Mouse (Mus musculus) liver, embryonic 12.5 days (tissue): ENCODE results near the gene Gpt2. TPM values are rescaled to one million over a fixed set of nuclear protein-coding genes. Genes with fewer than 3 reads are reported as not detected.

Experiments used
- ATAC-seq: fragments of 200-750 bp; cut with Nextera tagmentation; 2 replicates; pipeline ENCODE4 v1.8.0; 2017; ENCODE audit warnings: moderate number of reproducible peaks, mild to moderate bottlenecking, moderate library complexity
- H3K27ac ChIP-seq: fragments of 300-500 bp; sonication (generic); 2 replicates; pipeline ENCODE4 v1.5.1; 2016; ENCODE audit warnings: mild to moderate bottlenecking
- H3K27me3 ChIP-seq: fragments of 300-500 bp; sonication (generic); replicated peaks from 2 replicates; pipeline ENCODE4 v1.6.1; 2016; ENCODE audit warnings: mild to moderate bottlenecking, moderate library complexity
- H3K36me3 ChIP-seq: fragments of 300-500 bp; sonication (generic); 2 replicates; pipeline ENCODE4 v1.6.1; 2016; ENCODE audit warnings: mild to moderate bottlenecking, moderate library complexity
- H3K4me1 ChIP-seq: fragments of 300-500 bp; sonication (generic); 2 replicates; pipeline ENCODE4 v1.6.1; 2016
- H3K4me2 ChIP-seq: fragments of 300-500 bp; sonication (generic); 2 replicates; pipeline ENCODE4 v1.6.1; 2016; ENCODE audit warnings: mild to moderate bottlenecking, moderate library complexity
- H3K4me3 ChIP-seq: fragments of 300-500 bp; sonication (generic); 2 replicates; pipeline ENCODE4 v1.5.1; 2016; ENCODE audit warnings: mild to moderate bottlenecking, moderate library complexity
- H3K9ac ChIP-seq: fragments of 300-500 bp; sonication (generic); 2 replicates; pipeline ENCODE4 v1.6.1; 2016; ENCODE audit warnings: mild to moderate bottlenecking, moderate library complexity
- H3K9me3 ChIP-seq: fragments of 300-500 bp; sonication (generic); replicated peaks from 2 replicates; pipeline ENCODE4 v1.6.1; 2016; ENCODE audit warnings: mild to moderate bottlenecking, moderate library complexity
- WGBS: fragments of 180-500 bp; shearing (Covaris S2); methylation state at CpG from one replicate; pipeline ENCODE4 v1.1.7; 2016; ENCODE audit not compliant: insufficient replicate concordance; 5-methylcytosine and 5-hydroxymethylcytosine counted together
- polyA plus RNA-seq: library from polyadenylated mRNA; unstranded; fragments of >200 nt; fragmentation: Nextera tagmentation; extraction: Ambion mirVana; gene quantifications from 2 replicates; pipeline ENCODE4 v1.2.1, GENCODE M21; 2016

The Gpt2 gene
- polyA plus RNA-seq, 1 experiment from 2014 or later, result 18.5 TPM

DNA sequence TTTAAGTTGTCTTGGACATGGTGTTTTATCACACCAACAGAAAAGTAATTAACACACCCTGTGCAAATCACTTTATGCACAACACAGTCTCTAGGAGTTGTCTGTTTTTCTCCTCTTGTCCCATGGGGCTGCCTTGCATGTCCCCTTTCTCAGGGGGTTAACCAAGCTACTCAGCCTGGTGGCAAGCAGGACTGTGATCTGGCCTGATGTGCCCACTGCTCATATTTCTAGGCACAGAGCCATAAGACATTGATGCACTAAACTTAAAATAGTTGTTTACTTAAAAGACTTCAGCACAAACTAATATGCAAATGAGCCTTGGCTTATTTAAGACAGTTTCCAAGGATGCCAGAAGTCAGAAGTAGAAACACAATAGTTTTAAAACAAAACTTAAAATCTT is 28.1 kb upstream of the Gpt2 start:
- H3K27ac ChIP-seq, result no peak overlapping the region

DNA sequence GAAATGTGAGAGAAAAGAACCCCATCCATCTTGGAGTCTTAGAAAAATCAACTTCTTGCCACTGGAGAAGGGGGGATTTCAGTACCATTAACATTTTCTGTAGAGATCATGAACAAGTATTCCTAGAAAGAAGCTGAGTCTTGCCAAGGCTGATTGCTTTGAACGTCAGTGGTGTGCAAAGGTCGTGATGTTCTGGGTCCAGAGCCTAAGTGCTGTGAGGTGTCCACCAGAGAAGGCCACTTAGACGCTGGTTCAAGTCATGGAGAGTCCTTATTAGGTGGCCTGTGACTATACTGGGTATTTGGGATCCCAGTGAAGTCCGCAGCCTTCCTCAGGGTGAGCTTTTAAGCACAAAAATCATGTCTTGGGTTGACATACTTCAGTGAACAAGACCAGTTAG is 26.3 kb upstream of the Gpt2 start:
- Histone ChIP-seq H3K4me2 (no peak overlapping the region), H3K4me3 (no peak overlapping the region), H3K4me1 (0 out of 2 replicates have a peak, but pooled peaks cover 6% of the 10 kb centered on the region), H3K9ac (no peak overlapping the region), H3K9me3 (no peaks in the 10 kb centered on the region), H3K27me3 (0 out of 2 replicates have a peak, but pooled peaks cover 4% of the 10 kb centered on the region), H3K27ac (no peak overlapping the region), H3K36me3 (no peaks in the 10 kb centered on the region)
- ATAC-seq, result no peak
- WGBS, result 65% methylated on average over 4 of the region's 4 CpGs

More for the DNA sequence above, 28.1 kb upstream of the Gpt2 start:
- H3K9me3 ChIP-seq, result no peaks in the 10 kb centered on the region
- peaks cover 8% of the 10 kb centered on the region for H3K4me1 ChIP-seq
- H3K4me2 ChIP-seq, result no peak overlapping the region
- no peak overlapping the region for H3K9ac ChIP-seq
- no peak for ATAC-seq
- no peaks in the 10 kb centered on the region for H3K27me3 ChIP-seq
- no peaks in the 10 kb centered on the region for H3K36me3 ChIP-seq
- no peak overlapping the region for H3K4me3 ChIP-seq

DNA sequence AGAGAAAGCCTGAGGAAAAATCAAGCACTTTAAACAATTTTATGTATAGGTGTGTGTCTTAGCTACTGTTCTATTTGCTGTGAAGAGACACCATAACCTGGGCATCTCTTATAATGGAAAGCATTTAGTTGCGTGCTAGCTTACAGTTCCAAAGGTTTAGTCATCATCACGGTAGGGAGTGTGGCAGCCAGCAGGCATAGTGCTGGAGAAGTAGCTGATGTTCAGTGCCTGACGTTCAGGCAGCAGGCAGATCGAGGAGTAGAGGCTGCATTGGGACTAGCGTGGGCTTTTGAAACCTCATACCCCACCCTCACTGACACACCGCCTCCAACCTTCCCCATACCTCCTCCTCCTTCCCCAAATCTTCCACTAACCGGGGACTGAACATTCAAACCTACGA is 21.6 kb upstream of the Gpt2 start:
- no peak for ATAC-seq
- H3K4me2 ChIP-seq, result no peak overlapping the region
- H3K4me1 ChIP-seq, result 0 out of 2 replicates have a peak, but pooled peaks cover 6% of the 10 kb centered on the region
- H3K9me3 ChIP-seq, result no peaks in the 10 kb centered on the region
- no peak overlapping the region for H3K9ac ChIP-seq
- 64% methylated on average over 8 of the region's 8 CpGs for WGBS
- 0 out of 2 replicates have a peak, but pooled peaks cover 4% of the 10 kb centered on the region for H3K27me3 ChIP-seq
- no peak overlapping the region for H3K27ac ChIP-seq
- H3K4me3 ChIP-seq, result no peak overlapping the region
- no peaks in the 10 kb centered on the region for H3K36me3 ChIP-seq

DNA sequence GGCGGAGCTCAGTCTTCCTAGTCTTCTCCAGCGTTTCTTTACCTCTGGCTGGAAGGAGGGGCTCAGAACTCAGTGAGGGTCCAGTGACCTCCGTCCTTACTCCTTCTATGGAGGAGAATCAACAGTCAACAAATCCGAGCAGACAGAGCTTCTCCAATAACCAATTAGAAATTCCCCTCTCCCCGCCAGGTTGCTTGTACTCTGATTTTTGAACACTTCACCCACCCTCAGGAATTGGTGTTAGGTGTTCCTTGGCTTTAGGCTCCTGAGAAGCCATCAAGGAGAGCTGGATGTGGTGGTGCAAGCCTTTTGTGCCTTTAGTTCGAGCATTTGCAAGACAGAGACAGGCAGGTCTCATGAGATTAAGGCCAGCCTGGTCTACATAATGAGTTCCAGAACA is 19.6 kb upstream of the Gpt2 start:
- H3K9me3 ChIP-seq, result no peaks in the 10 kb centered on the region
- WGBS, result 57% methylated on average over 6 of the region's 6 CpGs
- H3K9ac ChIP-seq, result no peak overlapping the region
- no peak for ATAC-seq
- no peak overlapping the region for H3K4me2 ChIP-seq
- 0 out of 2 replicates have a peak, but pooled peaks cover 4% of the 10 kb centered on the region for H3K27me3 ChIP-seq
- H3K36me3 ChIP-seq, result no peaks in the 10 kb centered on the region
- 0 out of 2 replicates have a peak, but pooled peaks cover 6% of the 10 kb centered on the region for H3K4me1 ChIP-seq
- no peak overlapping the region for H3K4me3 ChIP-seq
- H3K27ac ChIP-seq, result no peak overlapping the region

DNA sequence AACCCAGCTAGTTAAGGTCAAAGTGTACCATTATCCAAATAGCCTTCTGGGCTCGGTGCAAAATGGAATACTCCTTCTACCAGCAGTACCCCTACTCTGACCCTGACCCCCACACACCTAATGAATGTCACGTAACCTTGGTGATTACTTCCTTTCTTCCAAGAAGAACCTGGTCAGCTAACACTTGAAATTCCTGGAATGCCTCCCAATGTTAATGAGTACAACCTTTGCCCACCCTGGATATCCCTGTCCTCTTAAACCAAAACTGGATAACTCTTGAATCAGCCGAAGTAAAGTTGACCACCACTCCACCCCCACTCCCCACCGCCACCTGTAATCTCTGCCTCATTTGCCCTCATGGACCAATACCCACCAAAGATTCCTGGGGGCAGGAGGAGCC is 19.1 kb upstream of the Gpt2 start:
- 67% methylated on average over 4 of the region's 4 CpGs for WGBS
- no peaks in the 10 kb centered on the region for H3K36me3 ChIP-seq
- H3K4me2 ChIP-seq, result no peak overlapping the region
- no peak overlapping the region for H3K27ac ChIP-seq
- no peak overlapping the region for H3K4me3 ChIP-seq
- no peak overlapping the region for H3K9ac ChIP-seq
- 0 out of 2 replicates have a peak, but pooled peaks cover 4% of the 10 kb centered on the region for H3K27me3 ChIP-seq
- 0 out of 2 replicates have a peak, but pooled peaks cover 6% of the 10 kb centered on the region for H3K4me1 ChIP-seq
- no peak for ATAC-seq
- no peaks in the 10 kb centered on the region for H3K9me3 ChIP-seq

DNA sequence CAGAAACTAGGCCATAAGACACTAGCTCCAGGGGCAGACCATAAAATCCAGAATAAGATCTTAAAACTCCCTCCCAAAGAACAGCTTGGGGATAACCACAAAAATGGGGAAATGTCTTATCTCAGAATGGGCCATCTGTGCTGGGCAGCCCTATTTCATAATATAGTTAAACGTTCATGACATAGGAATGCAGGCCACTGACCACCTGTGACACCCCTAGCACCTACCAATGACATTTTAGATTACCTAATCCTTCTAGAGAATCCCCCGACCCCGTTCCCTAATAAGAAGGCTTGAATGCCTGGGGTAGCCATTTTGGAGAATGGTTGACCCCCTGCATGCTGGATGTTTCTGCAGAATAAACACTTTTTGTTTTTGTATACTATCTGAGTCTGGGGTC is 17.5 kb upstream of the Gpt2 start:
- Histone ChIP-seq H3K9me3 (no peaks in the 10 kb centered on the region), H3K27me3 (no peaks in the 10 kb centered on the region)

DNA sequence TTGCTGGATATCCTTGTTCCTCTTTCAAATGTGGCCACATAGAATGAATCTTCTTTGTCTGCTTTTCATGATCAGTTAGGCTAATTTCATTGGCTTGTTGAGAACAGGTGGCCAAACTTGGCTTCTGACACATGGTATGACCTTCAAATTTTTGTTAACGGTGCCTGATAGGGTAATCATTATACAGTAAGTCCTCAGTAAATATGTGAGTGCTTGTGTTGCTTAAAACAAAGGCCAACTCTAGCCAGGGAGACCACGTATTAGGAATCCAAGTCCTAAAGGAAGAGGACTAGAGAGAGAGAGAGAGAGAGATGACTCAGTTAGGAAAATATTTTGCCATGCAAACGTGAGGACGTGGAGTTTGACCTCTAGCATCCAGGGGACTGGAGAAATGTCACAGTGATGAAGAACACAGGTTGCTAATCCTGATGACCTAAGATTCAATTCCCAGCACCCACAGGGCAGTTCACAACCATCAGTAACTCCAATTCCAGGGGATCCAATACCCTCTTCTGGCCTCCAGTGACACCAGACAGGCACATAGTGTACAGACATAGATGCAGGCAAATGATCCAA is 15.3 kb upstream of the Gpt2 start:
- Histone ChIP-seq H3K36me3 (no peaks in the 10 kb centered on the region), H3K9me3 (no peaks in the 10 kb centered on the region), H3K4me1 (0 out of 2 replicates have a peak, but pooled peaks cover 5% of the 10 kb centered on the region), H3K4me3 (no peak overlapping the region), H3K27ac (no peak overlapping the region), H3K27me3 (no peaks in the 10 kb centered on the region), H3K4me2 (no peak overlapping the region), H3K9ac (no peak overlapping the region)
- no peak for ATAC-seq
- 55% methylated on average over 4 of the region's 4 CpGs for WGBS

More for the DNA sequence above, 17.5 kb upstream of the Gpt2 start:
- H3K4me2 ChIP-seq, result no peak overlapping the region
- WGBS, result 47% methylated on average over 3 of the region's 3 CpGs
- no peak overlapping the region for H3K27ac ChIP-seq
- H3K4me3 ChIP-seq, result no peak overlapping the region
- H3K36me3 ChIP-seq, result no peaks in the 10 kb centered on the region
- ATAC-seq, result no peak
- H3K9ac ChIP-seq, result no peak overlapping the region
- H3K4me1 ChIP-seq, result no peaks in the 10 kb centered on the region

DNA sequence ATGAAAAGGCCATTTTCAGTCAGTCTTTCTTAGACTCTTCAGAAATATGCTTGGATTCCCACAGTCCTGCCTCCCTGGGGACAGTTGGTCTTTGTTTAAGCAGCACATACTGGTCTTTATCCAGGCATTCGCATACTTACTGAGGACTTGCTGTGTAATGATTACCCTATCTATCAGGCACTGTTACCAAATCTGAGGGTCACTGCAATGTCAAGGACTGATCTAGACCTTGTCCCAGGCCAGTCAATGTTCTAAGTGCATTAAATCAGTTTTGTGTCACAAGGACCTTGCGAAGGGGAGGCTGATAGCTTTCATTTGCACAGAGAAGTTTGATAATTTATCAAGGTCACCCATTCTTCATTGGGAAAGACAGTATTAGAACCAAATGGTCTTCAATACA is 14.0 kb upstream of the Gpt2 start:
- no peak overlapping the region for H3K4me3 ChIP-seq
- no peak for ATAC-seq

DNA sequence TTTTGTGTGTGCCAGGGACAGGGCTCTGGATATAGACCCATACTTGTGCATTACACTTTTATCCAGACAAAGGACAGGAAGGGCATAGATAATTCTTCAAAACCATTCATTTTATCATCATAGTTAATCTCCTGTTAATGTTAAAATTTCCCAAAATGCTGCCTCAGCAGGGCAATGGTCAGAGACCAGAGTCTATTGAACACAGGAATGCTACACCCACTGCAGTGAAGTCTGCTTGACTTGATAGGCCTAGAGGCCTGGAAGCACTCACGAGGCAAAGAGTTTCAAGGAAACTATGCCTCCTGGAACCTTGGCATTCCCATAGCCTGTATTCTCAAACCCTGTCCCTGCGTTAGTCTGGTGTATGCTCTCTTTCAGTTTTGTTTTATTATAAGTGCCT is 12.7 kb upstream of the Gpt2 start:
- H3K4me2 ChIP-seq, result no peak overlapping the region
- H3K36me3 ChIP-seq, result no peaks in the 10 kb centered on the region
- H3K9ac ChIP-seq, result no peak overlapping the region
- no peaks in the 10 kb centered on the region for H3K27me3 ChIP-seq
- no peak for ATAC-seq
- H3K27ac ChIP-seq, result no peak overlapping the region
- WGBS, result 71% methylated on average over 2 of the region's 2 CpGs
- 0 out of 2 replicates have a peak, but pooled peaks cover 5% of the 10 kb centered on the region for H3K4me1 ChIP-seq
- no peak overlapping the region for H3K4me3 ChIP-seq
- H3K9me3 ChIP-seq, result no peaks in the 10 kb centered on the region

More for the DNA sequence above, 14.0 kb upstream of the Gpt2 start:
- Histone ChIP-seq H3K4me1 (0 out of 2 replicates have a peak, but pooled peaks cover 5% of the 10 kb centered on the region), H3K9ac (no peak overlapping the region), H3K9me3 (no peaks in the 10 kb centered on the region), H3K27me3 (no peaks in the 10 kb centered on the region), H3K27ac (0 out of 2 replicates have a peak overlapping the region, but pooled peaks have one; percentile 24), H3K36me3 (no peaks in the 10 kb centered on the region), H3K4me2 (no peak overlapping the region)
- 61% methylated on average over 2 of the region's 2 CpGs for WGBS

DNA sequence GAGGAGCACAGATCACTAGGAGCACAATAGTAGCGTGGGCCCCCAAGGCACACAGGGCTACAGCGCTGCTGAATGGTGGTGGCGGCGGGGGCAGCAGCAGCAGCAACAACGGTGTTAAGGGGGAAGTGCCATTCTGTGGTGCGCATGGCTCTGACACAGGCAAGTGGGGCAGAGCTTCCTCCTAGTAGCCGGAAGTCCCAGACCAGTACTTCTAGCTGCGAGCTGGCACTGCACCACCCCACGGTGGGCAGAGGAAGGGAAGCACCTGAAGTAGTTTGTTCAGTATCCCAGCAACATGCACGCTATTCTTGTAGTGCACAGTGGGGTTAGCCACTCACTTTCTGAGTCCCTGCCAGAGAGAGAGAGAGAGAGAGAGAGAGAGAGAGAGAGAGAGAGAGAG is 10.5 kb upstream of the Gpt2 start:
- H3K9ac ChIP-seq, result no peak overlapping the region
- H3K4me3 ChIP-seq, result no peak overlapping the region
- no peak for ATAC-seq
- H3K4me2 ChIP-seq, result peak overlapping the region; percentile 32
- 0 out of 2 replicates have a peak, but pooled peaks cover 5% of the 10 kb centered on the region for H3K4me1 ChIP-seq
- WGBS, result 21% methylated on average over 10 of the region's 10 CpGs
- H3K27me3 ChIP-seq, result no peaks in the 10 kb centered on the region
- no peaks in the 10 kb centered on the region for H3K9me3 ChIP-seq
- no peak overlapping the region for H3K27ac ChIP-seq
- H3K36me3 ChIP-seq, result no peaks in the 10 kb centered on the region

DNA sequence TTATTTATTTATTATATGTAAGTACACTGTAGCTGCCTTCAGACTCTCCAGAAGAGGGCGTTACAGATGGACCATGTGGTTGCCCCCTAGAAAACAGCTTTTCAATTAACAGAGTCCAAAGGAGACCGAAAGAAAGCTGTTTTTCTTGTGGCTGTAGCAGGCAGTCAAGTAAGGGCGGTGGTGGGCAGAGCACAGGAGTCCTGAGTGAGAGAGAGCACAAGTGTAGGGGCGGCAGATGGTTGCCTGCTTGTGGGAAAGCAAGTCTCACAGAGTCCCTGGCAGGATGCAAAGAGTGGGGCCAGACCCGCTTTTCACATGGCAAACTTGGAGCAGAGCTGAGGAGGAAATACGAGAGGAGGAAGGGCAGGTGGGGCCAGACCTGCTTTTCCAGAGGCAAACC is 9.9 kb upstream of the Gpt2 start:
- Histone ChIP-seq H3K9ac (no peak overlapping the region), H3K27me3 (no peaks in the 10 kb centered on the region), H3K9me3 (no peaks in the 10 kb centered on the region), H3K4me2 (no peak overlapping the region), H3K4me1 (0 out of 2 replicates have a peak, but pooled peaks cover 5% of the 10 kb centered on the region), H3K36me3 (no peaks in the 10 kb centered on the region), H3K4me3 (no peak overlapping the region), H3K27ac (no peak overlapping the region)
- WGBS, result 59% methylated on average over 6 of the region's 6 CpGs
- no peak for ATAC-seq

DNA sequence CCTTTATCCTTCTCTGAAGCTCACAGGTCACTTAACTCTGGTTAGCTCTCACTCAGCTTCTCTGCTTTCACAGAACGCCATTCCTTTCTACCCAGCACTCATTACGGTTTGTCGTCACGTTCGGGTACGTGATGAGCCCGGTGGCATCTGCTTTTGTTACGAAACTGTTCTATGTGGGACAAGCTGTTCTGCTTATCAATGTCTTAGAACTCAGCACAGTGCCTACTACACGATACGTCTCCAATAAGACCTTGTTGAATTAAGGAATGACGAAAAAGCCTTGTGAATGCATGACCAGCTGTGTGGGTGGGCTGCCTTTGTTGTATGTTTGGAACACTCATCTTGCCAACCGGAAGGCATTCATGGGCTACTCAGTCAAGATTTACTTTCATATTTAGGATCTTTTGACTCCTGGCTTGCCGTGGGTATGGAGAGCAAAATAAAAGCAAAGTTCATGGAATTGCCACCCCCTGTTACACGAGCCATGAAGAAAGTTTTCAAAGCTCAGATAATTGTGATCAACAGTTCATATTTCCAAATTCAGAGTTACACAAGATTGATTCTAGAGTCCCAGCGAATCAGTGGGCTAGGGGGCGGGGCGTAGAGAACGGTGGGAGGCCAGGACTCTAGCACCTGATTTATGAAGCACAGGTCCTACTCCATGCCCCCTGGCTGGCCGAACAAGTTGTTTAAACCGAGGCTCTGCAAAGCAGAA is 4.3 kb upstream of the Gpt2 start:
- Histone ChIP-seq H3K4me3 (no peak overlapping the region), H3K36me3 (no peaks in the 10 kb centered on the region), H3K4me2 (no peak overlapping the region), H3K9me3 (no peaks in the 10 kb centered on the region), H3K27me3 (peaks cover 8% of the 10 kb centered on the region), H3K4me1 (peaks cover 13% of the 10 kb centered on the region), H3K27ac (no peak overlapping the region), H3K9ac (no peak overlapping the region)
- ATAC-seq, result no peak
- WGBS, result 73% methylated on average over 20 of the region's 20 CpGs
